Mouse (Mus musculus): ENCODE results near the gene Rpf1.
A peak's percentile ranks its signal among the peaks of the same experiment; 100 is the strongest.

Rpf1 gene

DNA sequence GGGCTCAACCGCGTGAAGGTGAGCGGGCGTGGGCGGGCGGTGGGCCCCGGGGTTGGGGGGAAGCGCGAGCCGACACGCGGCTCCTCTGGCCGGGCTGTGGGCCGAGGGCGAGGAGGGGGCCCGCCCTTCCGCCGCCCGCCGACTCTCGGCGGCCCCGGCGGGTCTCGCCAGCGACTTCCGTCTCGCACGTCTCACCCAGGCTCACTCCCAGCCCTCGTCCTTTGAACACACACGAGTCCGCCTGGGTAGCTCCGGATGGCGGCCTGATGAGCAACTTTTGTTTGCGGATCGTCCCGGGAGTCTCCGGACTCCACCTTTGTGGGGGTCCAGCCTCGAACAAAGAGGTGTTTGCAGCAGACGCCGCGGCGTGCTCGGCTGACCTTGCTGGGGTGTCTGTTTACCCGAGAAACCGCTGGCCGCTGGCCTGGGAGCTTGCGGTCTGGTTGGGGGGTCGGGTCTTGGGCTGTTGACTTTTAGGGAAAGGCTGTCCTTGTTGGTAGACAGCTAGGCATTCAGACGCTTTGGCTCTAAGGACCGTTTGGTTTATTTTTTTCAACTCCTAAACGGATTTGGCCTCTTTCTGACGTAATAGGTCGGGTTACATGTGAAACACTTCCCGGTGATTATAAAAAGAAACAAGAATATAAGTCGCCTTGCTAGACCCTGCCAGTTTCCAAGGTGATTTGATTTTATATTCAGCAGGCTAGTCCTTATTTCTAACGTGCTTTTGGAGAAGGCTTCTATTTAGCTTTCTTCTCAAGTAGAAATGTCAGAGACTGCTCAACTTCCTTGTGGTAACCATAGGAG, 21.0 kb downstream of the Rpf1 start:
- peak; percentile 82 for DNase-seq (ENCODE audit: low read depth, low spot score)

DNA sequence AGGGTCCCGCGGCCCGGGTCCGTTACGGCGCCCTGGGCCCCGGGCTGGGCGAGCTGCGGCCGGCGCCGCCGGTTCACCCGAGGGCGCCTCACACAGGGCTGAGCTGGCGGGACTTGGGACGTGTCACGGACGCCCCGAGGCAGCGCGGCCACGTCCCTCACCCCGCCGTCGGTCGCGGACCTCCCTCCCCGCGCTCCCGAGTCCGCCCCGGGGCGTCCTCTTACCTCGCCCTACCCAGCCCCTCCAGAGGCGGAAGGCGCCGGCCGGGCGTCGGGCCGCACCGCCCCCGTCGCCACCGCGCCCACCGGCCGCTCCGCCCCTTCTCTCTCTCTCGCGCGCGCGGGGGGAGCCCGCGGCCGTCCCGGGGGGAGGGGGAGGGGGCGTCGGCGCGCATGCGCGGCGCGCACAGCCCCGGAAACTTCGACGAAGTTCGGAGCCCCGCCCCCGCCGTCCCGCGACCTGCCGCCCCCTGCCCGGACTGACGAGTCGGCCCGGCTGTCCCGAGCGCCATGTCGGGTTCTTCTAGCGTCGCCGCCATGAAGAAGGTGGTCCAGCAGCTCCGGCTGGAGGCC, 21.7 kb downstream of the Rpf1 start, which contains the start of the genes Spata1 and Gng5:
TSS of gene Spata1 (minus strand) at position 323 of the 572 bp plus-strand sequence.
TSS of gene Gng5 (plus strand) at position 377 of the 572 bp plus-strand sequence.
- peak; percentile 93 for DNase-seq (ENCODE audit: low read depth, low spot score)

DNA sequence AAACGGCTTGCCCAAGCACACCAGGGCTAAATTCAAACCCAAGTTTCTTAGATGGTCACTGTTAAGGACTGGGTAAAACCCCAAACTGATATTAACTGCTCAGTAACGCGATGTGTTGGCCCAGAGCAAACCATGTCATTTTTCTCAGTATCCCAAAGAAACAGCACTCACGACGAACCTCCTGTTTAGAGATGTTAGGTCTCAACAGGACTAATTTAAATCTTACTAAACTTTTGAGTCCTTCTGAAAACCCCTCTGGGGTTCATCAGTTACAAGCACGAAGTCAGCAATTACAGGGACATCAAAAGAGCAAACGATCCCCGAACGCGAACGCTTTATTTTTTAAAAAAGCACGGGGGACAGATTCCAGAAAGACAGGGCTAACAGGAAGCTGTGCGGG, 22.2 kb downstream of the Rpf1 start:
- DNase-seq (ENCODE audit: low read depth, low spot score): no peak

DNA sequence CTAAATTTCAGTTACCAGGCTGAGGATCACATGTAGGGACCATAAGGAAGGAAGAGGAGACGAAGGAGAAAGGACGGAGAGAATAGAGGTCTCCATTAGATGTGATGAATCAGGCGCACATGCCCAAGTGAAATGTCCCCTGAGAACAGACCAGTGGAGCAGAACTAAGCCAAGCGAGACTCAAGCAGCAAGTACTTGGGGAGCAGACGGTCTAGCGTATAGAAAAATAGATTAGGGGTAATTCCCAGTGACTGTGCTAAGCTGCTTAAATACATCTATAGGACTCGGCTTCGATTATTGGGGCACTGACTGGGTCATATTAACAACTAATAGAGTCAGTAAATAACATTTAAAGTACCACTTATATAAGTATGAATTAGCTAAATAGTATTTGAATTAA, 26.3 kb downstream of the Rpf1 start:
- no peak for DNase-seq (ENCODE audit: low read depth, low spot score)

DNA sequence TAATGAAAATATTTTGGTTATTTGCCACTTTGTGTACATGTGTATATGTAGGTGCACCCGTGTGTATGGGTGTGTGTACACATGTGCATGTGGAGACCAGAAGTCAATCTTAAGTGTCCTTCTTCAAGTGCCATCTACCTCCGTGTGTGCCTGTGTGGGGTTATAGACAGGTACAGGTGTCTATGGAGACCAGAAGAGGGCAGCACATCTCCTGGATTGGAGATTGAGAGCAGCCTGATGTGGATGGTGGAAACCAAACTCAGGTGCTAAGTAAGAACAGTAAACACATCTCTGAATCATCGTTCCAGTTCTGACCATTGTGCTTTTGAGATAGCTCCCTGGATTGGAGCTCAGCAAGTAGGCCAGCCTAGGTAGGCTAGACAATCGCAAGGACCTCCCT, 34.8 kb downstream of the Rpf1 start:
- DNase-seq (ENCODE audit: low read depth, low spot score): peak; percentile 47

DNA sequence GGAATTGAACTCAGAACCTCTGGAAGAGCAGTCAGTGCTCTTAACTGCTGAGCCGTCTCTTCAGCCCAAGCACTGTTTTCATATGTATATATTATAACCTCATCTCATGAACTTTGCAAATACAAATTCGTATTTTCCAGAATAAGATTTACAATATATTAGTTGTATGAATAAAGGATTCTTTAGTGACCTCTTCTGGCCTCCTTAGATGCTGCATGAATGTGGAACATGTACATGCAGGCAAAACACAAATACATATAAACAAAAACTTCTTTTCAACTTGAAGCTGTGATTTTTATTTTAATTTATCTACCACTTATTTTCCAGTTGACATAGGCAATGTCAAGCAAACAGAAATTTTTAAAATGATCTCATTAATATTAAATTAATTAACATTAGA, 39.2 kb downstream of the Rpf1 start:
- DNase-seq (ENCODE audit: low read depth, low spot score): no peak

DNA sequence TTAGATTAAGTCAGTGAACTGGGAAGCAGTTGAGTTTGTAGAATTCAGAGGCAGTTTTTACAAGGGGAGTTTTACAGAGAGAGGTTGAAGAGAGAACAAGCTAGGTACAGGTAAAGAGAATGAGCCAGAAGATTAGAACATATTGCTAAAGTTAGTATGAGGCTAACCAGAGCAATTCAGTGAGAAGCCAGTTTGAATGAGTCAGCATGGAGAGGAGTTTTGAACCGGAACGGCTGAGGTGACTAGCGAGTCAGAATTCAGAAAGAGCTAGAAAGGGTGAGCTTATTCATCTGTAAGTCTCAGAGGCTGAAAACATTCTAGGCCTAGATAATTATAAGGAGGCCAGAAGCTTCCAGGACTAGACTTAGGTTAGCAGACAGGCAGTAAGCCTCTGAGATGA, 46.8 kb downstream of the Rpf1 start:
- no peak for DNase-seq (ENCODE audit: low read depth, low spot score)

DNA sequence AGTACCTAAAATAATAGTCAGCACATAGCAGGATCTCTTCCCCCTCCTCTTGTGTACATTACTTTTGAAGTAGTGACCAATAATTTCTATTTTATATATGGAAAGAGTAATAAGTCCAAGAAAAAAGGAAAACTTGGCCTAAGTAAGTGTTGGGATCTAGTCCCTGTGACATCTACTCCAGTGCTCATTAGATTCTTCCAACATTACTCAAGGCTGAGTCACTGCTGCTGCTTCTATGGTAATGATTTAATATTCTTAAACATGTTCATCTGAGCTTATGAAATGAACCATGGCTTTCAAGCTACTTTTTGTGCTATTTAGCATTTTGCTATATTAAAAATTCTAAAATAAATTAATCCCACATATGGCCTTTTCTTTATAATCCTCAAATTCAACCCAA, 47.5 kb downstream of the Rpf1 start:
- DNase-seq (ENCODE audit: low read depth, low spot score): no peak

DNA sequence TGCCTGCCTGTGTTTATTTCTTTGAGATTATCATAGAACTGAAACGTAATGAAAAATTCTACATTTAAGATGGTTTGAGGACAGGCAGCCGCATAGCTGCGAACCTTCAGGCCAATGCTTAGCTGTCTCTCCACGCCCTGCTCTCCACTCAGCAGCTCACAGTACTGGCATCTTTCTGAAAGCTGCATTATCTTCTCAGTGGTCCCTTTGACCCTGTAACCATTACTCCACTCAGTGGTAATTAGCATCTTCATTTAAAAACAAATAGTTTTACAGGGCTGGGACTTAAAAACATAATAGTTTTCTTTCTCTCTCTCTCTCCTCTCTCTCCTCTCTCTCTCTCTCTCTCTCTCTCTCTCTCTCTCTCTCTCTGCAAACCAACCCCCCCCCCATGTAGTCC, 48.6 kb downstream of the Rpf1 start:
- DNase-seq (ENCODE audit: low read depth, low spot score): no peak

DNA sequence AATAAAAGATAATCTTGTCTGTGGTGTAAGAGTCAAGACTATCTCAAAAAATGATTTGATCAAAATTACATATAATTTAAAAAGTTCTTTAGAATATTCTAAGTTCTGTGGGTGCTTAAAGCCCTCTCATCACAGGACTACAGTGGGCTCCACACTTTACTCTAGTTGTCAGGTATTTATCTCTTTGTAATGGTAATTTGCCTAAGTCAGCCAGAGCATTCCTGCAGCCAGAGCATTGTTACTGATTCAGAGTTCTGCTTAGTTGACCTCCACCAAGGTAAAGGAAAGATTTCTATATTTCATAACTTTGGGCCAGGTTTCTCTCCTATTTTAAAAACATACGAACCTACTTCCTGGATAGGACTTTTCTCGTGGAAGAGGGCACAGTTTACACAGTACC, 52.0 kb downstream of the Rpf1 start:
- no peak for DNase-seq (ENCODE audit: low read depth, low spot score)

DNA sequence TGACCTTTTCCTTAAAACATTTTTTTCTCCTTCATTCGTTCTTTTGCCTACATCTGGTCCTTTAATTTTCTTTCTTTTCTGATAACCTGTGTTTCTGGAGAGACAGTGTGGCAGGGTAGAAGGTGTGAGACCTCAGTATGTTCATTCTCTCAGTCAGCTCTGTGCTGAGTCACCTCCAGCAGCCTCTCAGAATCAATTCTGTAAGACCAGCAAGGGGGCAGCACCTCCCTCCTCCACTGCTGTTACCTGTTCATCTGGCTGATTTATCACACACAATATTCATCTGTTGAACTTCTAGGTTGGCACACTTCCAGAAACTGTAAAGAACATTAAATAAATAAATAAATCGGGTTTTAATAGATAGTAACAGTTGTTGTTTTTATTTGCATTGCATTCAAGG, 58.3 kb downstream of the Rpf1 start:
- peak; percentile 20 for DNase-seq (ENCODE audit: low read depth, low spot score)
